In the genomic region with DNA sequence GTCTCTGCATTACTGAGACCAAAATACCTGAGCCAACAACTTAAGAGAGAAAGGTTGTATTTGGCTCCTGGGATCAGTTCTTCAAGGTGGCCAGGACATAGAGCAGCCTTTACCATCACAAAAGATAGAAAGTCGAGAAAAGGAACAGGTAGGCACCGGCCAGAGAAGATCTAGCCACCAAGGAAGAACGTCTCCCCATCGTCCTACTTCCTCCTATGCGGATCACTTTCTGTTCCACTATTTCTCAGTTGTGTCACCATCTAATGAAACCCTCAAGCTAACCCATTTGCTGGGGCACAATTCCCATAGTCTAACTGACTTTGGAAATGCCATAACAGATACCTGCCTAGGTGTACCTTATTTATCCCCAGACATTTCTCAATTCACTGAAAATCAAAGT, we compare ENCODE assay signal across 11 mouse cellular contexts.
"Had no signal": no experiment of that assay in that cellular context is flagged by ENCODE, and none has a peak within 500 bp of the region (broad histone marks: within the 10 kb centered on the region; RNA-seq: fewer than 3 reads in every experiment).

No protein-coding gene starts in this region.

- DNase-seq: liver, postnatal 0 days; lung, adult 2 months; lung, postnatal 14 days; lung, postnatal 36 days; right cerebral cortex, postnatal 14 days; thymus, adult 2 months; thymus, postnatal 25 days; thymus, postnatal 4 days had no signal

- ATAC-seq: liver, postnatal 0 days; lung, postnatal 0 days; midbrain, embryonic 13.5 days; midbrain, embryonic 15.5 days had no signal
